Mouse (Mus musculus): ENCODE data around the gene Sgcg. TPM values are rescaled to one million over a fixed set of nuclear protein-coding genes. Genes with fewer than 3 reads are reported as not detected.

Gene Sgcg
- total and polyA plus RNA-seq, 3 experiments = 105 to 235 (median 181) TPM

- H3K9ac ChIP-seq (ENCODE audit: low read depth, low read length) = no peak overlapping the region
- H3K27me3 ChIP-seq (ENCODE audit: control insufficient read depth, insufficient read depth, low read length) = no peaks in the 10 kb centered on the region
- DNase-seq = peak; percentile 65 to 68
- no peak for TF ChIP-seq EP300 (IDR thresholded peaks at IDR 0.05; ENCODE audit: insufficient read depth, low read depth, low read length)
- no peak for TF ChIP-seq POLR2A (IDR thresholded peaks at IDR 0.05; ENCODE audit: insufficient read depth, low read depth, low read length)
- TF ChIP-seq CTCF (IDR thresholded peaks at IDR 0.05) = peak; percentile 73
- H3K27ac ChIP-seq = no peak overlapping the region
- 45% methylated on average over 16 of the region's 16 CpGs for WGBS
- no peaks in the 10 kb centered on the region for H3K4me1 ChIP-seq (ENCODE audit: control insufficient read depth, insufficient read depth, low read length)
- H3K4me3 ChIP-seq = no peak overlapping the region
- H3K79me2 ChIP-seq (replicated peaks; ENCODE audit: control insufficient read depth, insufficient read depth, low read length) = no peaks in the 10 kb centered on the region
- no peaks in the 10 kb centered on the region for H3K36me3 ChIP-seq (ENCODE audit: control insufficient read depth, insufficient read depth, low read length)
- intact Hi-C loops (cut with DNase I) = loop anchor here (1.0 to 10.0 kb wide), 3 partner anchors 52 to 495 kb away; partner anchors contain the start of gene Sacs
Measured at GRCm38 (mm10) chr14:61293884-61294737, 35.8 kb upstream of the Sgcg start.

GRCm38 (mm10) chr14:61290664-61291063 is 32.4 kb upstream of the Sgcg start:
- Histone ChIP-seq H3K27me3 (ENCODE audit: control insufficient read depth, insufficient read depth, low read length) (no peaks in the 10 kb centered on the region), H3K27ac (no peak overlapping the region), H3K79me2 (replicated peaks; ENCODE audit: control insufficient read depth, insufficient read depth, low read length) (no peaks in the 10 kb centered on the region), H3K4me1 (ENCODE audit: control insufficient read depth, insufficient read depth, low read length) (no peaks in the 10 kb centered on the region), H3K4me3 (no peak overlapping the region), H3K9ac (ENCODE audit: low read depth, low read length) (no peak overlapping the region), H3K36me3 (ENCODE audit: control insufficient read depth, insufficient read depth, low read length) (no peaks in the 10 kb centered on the region)
- intact Hi-C loops (cut with DNase I) = loop anchor here (10.0 kb wide), 1 partner anchor 156 kb away; the partner anchor contains the start of gene Sacs
- WGBS = 33% methylated on average over 3 of the region's 3 CpGs
- no peak for TF ChIP-seq POLR2A (IDR thresholded peaks at IDR 0.05; ENCODE audit: insufficient read depth, low read depth, low read length)
- no peak for TF ChIP-seq CTCF (IDR thresholded peaks at IDR 0.05)
- TF ChIP-seq EP300 (IDR thresholded peaks at IDR 0.05; ENCODE audit: insufficient read depth, low read depth, low read length) = no peak
- peak in 1 of 2 experiments; percentile 12 for DNase-seq

- H3K27ac ChIP-seq = no peak overlapping the region
- H3K27me3 ChIP-seq (ENCODE audit: control insufficient read depth, insufficient read depth, low read length) = no peaks in the 10 kb centered on the region
- H3K9ac ChIP-seq (ENCODE audit: low read depth, low read length) = no peak overlapping the region
- intact Hi-C loops (cut with DNase I) = no loop called here
- TF ChIP-seq CTCF (IDR thresholded peaks at IDR 0.05) (no peak), POLR2A (IDR thresholded peaks at IDR 0.05; ENCODE audit: insufficient read depth, low read depth, low read length) (no peak), EP300 (IDR thresholded peaks at IDR 0.05; ENCODE audit: insufficient read depth, low read depth, low read length) (no peak)
- WGBS = 69% methylated on average over 19 of the region's 19 CpGs
- DNase-seq = no peak
- H3K4me1 ChIP-seq (ENCODE audit: control insufficient read depth, insufficient read depth, low read length) = no peaks in the 10 kb centered on the region
- no peak overlapping the region for H3K4me3 ChIP-seq
- H3K36me3 ChIP-seq (ENCODE audit: control insufficient read depth, insufficient read depth, low read length) = no peaks in the 10 kb centered on the region
- H3K79me2 ChIP-seq (replicated peaks; ENCODE audit: control insufficient read depth, insufficient read depth, low read length) = no peaks in the 10 kb centered on the region
Measured at GRCm38 (mm10) chr14:61288606-61289286, 30.5 kb upstream of the Sgcg start.

GRCm38 (mm10) chr14:61278676-61279300 is 20.5 kb upstream of the Sgcg start:
- H3K79me2 ChIP-seq (replicated peaks; ENCODE audit: control insufficient read depth, insufficient read depth, low read length) = no peaks in the 10 kb centered on the region
- peak in 1 of 2 experiments; percentile 23 for DNase-seq
- no peaks in the 10 kb centered on the region for H3K36me3 ChIP-seq (ENCODE audit: control insufficient read depth, insufficient read depth, low read length)
- no peak overlapping the region for H3K9ac ChIP-seq (ENCODE audit: low read depth, low read length)
- peaks cover 8% of the 10 kb centered on the region for H3K27me3 ChIP-seq (ENCODE audit: control insufficient read depth, insufficient read depth, low read length)
- H3K27ac ChIP-seq = no peak overlapping the region
- 74% methylated on average over 7 of the region's 7 CpGs for WGBS
- no peak overlapping the region for H3K4me3 ChIP-seq
- intact Hi-C loops (cut with DNase I) = no loop called here
- TF ChIP-seq EP300 (IDR thresholded peaks at IDR 0.05; ENCODE audit: insufficient read depth, low read depth, low read length) (no peak), POLR2A (IDR thresholded peaks at IDR 0.05; ENCODE audit: insufficient read depth, low read depth, low read length) (no peak), CTCF (IDR thresholded peaks at IDR 0.05) (no peak)
- no peaks in the 10 kb centered on the region for H3K4me1 ChIP-seq (ENCODE audit: control insufficient read depth, insufficient read depth, low read length)

GRCm38 (mm10) chr14:61277285-61277684 is 19.0 kb upstream of the Sgcg start:
- intact Hi-C loops (cut with DNase I) = no loop called here
- WGBS = 17% methylated on average over 1 of the region's 1 CpGs
- H3K9ac ChIP-seq (ENCODE audit: low read depth, low read length) = no peak overlapping the region
- no peaks in the 10 kb centered on the region for H3K36me3 ChIP-seq (ENCODE audit: control insufficient read depth, insufficient read depth, low read length)
- H3K4me3 ChIP-seq = no peak overlapping the region
- H3K79me2 ChIP-seq (replicated peaks; ENCODE audit: control insufficient read depth, insufficient read depth, low read length) = no peaks in the 10 kb centered on the region
- no peak overlapping the region for H3K27ac ChIP-seq
- peaks cover 8% of the 10 kb centered on the region for H3K27me3 ChIP-seq (ENCODE audit: control insufficient read depth, insufficient read depth, low read length)
- no peaks in the 10 kb centered on the region for H3K4me1 ChIP-seq (ENCODE audit: control insufficient read depth, insufficient read depth, low read length)
- TF ChIP-seq CTCF (IDR thresholded peaks at IDR 0.05) (peak; percentile 57), POLR2A (IDR thresholded peaks at IDR 0.05; ENCODE audit: insufficient read depth, low read depth, low read length) (no peak)
- DNase-seq = peak; percentile 18 to 52
